Mouse (Mus musculus) lung, postnatal 0 days (tissue): ENCODE results near the gene Kctd2.

Experiments used
- CTCF ChIP-seq: IDR thresholded peaks from 2 replicates; pipeline ENCODE4 v1.5.1; 2016; ENCODE audit warnings: antibody characterized with exemption, mild to moderate bottlenecking
- EP300 ChIP-seq: IDR thresholded peaks from 2 replicates; pipeline ENCODE4 v1.6.1; 2016; ENCODE audit warnings: antibody characterized with exemption, mild to moderate bottlenecking, control low read depth

DNA sequence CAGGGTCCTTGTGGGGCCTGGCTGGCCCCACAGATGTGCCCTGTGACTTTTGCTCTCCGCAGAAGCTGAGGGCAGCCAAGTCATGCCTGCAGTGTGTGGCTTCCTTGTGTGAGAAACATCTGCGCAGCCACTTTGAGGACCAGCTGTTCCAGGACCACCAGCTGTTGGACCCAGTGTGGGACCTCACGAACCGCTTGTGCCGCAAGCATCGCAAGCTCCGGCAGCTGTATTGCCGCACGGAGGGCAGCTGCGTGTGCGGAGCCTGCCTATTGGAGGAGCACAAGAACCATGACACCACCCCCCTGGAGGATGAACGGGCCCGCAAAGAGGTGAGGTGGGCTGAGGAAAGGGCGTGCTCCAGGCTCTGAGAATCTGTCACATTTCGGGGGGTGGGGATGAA is 21.5 kb downstream of the Kctd2 start:
- TF ChIP-seq CTCF (no peak), EP300 (no peak)
